Mouse (Mus musculus) heart, postnatal 0 days (tissue): ENCODE data around the gene Dmap1.

Source experiments
- CTCF ChIP-seq: IDR thresholded peaks from 2 replicates; pipeline ENCODE4 v1.5.1; 2016; ENCODE audit warnings: antibody characterized with exemption, control low read depth, low read depth
- EP300 ChIP-seq: IDR thresholded peaks from 2 replicates; pipeline ENCODE4 v1.6.1; 2016; ENCODE audit warnings: antibody characterized with exemption, low read depth

DNA sequence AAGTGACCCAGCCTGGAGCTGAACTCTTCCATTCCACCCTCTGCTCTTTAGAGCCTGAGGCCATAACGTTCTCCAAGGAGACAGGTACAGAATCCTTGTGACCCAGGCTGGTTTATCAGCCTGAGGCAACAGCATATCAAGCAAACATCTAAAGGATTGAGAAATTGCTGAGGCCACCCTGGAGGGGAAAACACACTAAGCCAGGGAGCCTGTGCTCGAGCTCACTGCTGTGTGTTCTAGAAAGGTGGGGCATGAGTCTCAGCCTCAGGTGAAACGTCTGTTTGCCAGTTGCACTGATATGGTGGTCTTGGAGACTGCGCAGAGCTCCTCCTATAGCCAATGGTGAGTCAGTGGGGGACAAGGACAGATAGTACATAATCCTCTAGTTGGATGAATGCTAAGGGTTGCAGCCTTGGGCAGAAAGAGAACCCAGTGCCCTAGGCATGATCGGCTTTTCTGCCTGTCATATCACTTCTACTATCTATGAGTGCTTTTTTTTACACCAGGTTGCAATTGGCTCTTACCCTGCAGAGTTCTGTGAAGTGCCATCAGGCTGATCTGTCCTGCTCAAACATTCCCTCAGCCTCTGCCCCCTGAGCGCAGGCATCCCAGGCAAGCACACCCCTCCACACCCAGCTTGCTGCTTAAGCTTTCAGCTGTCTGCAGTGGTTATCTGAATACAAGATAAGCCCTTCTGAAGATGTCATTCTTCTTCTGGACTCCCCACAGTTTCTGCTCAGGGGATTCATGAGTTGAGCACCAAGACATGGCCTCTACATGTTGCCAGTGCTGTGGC is 31.4 kb upstream of the Dmap1 start:
- TF ChIP-seq CTCF (no peak), EP300 (no peak)
